Mouse (Mus musculus): ENCODE data around the gene Tmem132c.

DNA sequence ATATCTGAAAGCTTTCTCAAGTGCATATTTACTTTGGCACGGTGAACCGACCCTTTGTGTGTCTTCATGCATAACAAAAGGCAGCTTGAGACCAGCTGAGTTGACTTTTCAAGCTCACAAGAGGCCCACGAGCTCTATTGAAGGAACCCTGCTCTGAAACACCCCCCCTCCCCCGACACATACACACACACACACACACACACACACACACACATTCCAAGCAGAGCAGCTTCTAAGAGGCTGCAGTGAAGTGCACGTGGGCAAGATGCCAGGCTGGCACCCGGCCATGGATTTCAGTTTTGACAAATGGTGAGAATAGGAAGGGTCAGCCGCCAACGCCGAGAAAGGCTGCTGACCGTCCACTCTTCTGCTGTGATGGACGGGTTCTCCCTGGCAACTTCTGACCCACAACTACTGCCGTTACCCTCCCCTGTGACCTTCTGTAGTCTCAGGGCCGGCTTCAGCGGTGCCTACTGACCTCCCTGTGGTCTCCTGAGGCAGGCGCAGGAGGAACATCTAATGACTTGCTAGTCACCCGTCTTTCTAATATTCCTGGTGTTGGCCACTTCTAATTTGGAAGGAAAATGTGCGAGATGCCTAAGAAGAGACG is 163.9 kb downstream of the Tmem132c start:
- TF ChIP-seq POLR2A (IDR thresholded peaks at IDR 0.05; ENCODE audit: insufficient read length, low read depth) (no peak), USF1 (IDR thresholded peaks at IDR 0.05; ENCODE audit: low read depth) (no peak), TCF12 (IDR thresholded peaks at IDR 0.05; ENCODE audit: insufficient read depth, poor library complexity, severe bottlenecking) (no peak), REST (IDR thresholded peaks at IDR 0.05; ENCODE audit: insufficient read depth, insufficient read length) (no peak), POLR2AphosphoS2 (IDR thresholded peaks at IDR 0.05; ENCODE audit: insufficient read length, low read depth) (no peak), CEBPB (IDR thresholded peaks at IDR 0.05; ENCODE audit: insufficient read depth, poor library complexity, severe bottlenecking) (no peak), TCF3 (IDR thresholded peaks at IDR 0.05; ENCODE audit: insufficient read length, low read depth) (no peak), MYOD1 (IDR thresholded peaks at IDR 0.05; ENCODE audit: control insufficient read depth in 1 of 3, insufficient read length in 2 of 3, low read depth in 2 of 3) (no peak), E2F4 (IDR thresholded peaks at IDR 0.05; ENCODE audit: insufficient read depth) (no peak), MAX (IDR thresholded peaks at IDR 0.05; ENCODE audit: low read depth) (no peak), SRF (IDR thresholded peaks at IDR 0.05; ENCODE audit: control insufficient read depth, insufficient read length, low read depth) (no peak), MYOG (IDR thresholded peaks at IDR 0.05; ENCODE audit: control insufficient read depth in 1 of 3, insufficient read depth in 1 of 3, insufficient read length in 2 of 3, low read depth in 2 of 3) (no peak)

Measured in myocyte (in vitro differentiated cells).